Mouse (Mus musculus) brain, embryonic 18.5 days (tissue): ENCODE results near the gene Map3k5.

Experiments used
- DNase-seq: peaks from one replicate; pipeline ENCODE4 v3.0.0-alpha.2; 2012; ENCODE audit warnings: low read depth, low spot score

Map3k5 gene

DNA sequence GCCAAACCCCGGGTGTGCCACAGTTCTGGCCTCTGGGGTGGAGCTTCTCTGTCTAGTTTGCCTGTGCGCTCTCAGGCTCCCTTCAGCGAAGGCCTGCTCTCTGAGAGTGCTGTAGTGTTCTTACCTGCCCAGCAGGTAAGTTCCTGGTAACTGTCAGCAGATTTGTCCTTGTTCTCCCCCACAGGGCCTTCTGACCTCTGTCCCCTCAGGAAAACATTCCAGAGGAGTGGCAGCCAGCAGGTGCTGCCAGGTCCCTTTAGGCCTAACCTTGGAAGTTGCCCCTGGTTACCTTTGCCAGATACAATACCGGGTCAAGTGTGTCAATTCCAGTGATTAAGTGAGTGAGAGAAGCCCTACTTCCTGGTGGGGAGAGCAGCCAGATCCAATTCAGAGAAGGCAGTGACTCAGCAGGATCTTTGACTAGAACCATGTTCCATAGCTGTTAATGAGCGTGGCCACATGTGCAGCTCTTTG lies 252.6 kb downstream of the Map3k5 start:
- DNase-seq, result no peak

DNA sequence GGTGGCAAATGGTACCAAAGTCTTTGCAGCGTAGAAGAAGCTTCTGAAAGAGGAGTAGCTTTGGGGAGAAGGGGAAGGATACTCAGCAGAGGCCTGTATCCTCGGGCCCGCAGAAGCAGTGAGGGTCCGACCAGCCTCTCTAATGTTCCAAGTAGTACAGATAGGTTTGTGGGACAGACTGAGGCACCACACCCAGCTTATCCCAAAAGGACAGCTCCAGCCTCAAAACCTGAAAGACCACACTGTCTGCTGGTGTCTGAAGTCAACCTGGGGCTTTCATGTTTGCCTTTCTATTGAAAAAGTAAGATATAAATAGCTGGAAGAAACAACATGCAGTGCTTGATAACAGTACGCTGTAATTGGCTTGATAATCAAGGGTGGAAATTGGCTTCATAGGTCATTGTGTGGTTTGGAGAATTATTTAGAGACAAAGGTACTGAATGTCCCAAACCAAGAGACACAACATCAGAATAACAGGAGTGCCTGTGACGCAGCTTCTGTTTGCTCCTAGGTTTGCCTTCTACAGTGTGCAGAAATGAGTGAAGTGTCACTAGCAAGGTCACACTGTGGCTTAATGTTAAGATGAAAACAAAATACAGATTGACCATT lies 256.0 kb downstream of the Map3k5 start:
- DNase-seq, result no peak
